Mouse (Mus musculus) heart, postnatal 10 days (tissue): ENCODE results near the gene Nyap1. TPM values are rescaled to one million over a fixed set of nuclear protein-coding genes. Genes with fewer than 3 reads are reported as not detected.

Experiments used
- DNase-seq, 2 experiments: peaks; one replicate each; pipeline ENCODE4 v3.0.0; 2021
- intact Hi-C: fragments of 180-260 bp; cut with DNase I; formaldehyde crosslinking; loops from one replicate; pipeline ENCODE4 v1.15.1; 2025
- total RNA-seq, 2 experiments: library from RNA; stranded (reverse); gene quantifications; 2 replicates each; pipeline ENCODE4 v1.2.3; 2021

The Nyap1 gene
- total RNA-seq, 2 experiments from 2014 or later = 1.6 to 1.7 TPM

GRCm38 (mm10) chr5:137713454-137713853 is 28.0 kb downstream of the Nyap1 start:
- DNase-seq = no peak
- intact Hi-C loops = no loop called here

GRCm38 (mm10) chr5:137706913-137707633 is 34.3 kb downstream of the Nyap1 start:
- peak; percentile 42 to 60 for DNase-seq
- intact Hi-C loops = no loop called here

- DNase-seq = no peak
- intact Hi-C loops = no loop called here
Measured at GRCm38 (mm10) chr5:137705242-137705641, 36.2 kb downstream of the Nyap1 start.

GRCm38 (mm10) chr5:137699850-137700249 is 41.6 kb downstream of the Nyap1 start:
- intact Hi-C loops = no loop called here
- no peak for DNase-seq

DNA sequence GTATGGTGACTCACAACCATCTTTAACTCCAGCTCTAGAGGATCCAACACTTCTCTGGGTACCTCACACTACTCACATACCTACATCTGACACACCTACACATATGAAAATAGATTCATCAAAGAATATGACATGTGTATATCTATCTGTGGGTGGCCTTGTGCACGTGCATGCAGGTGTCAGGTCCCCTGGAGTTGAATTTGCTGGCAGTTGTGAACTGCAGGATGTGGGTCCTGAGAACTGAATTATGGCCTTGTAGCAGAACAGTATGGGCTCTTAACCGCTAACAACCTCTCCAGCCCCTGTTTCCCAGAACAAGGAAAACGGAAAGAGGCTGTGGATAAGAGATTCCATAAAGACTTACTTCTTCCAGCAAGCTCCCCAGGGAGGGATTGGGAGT is 42.3 kb downstream of the Nyap1 start:
- intact Hi-C loops = no loop called here
- no peak for DNase-seq

DNA sequence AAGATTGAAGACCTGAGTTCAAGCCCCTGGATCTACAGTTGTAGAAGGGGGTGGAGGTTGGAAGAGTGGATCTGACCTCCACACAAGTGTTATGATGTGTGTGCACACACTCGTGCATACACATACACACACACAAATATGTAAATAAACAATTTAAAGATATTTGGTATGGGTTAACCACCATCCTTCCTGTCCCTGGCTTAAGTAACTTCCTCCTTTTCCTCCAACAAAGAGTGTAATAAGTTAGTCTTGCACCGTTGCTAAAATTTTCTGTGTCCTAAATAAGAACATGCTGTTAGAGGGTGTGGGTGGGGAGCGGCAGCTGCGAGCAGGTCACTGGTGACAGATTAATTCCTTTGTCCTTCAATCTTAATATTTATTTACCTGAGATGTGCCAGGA is 45.5 kb downstream of the Nyap1 start:
- DNase-seq = no peak
- intact Hi-C loops = loop anchor here (2.0 kb wide), 1 partner anchor 31 kb away; no protein-coding TSS in a partner anchor

DNA sequence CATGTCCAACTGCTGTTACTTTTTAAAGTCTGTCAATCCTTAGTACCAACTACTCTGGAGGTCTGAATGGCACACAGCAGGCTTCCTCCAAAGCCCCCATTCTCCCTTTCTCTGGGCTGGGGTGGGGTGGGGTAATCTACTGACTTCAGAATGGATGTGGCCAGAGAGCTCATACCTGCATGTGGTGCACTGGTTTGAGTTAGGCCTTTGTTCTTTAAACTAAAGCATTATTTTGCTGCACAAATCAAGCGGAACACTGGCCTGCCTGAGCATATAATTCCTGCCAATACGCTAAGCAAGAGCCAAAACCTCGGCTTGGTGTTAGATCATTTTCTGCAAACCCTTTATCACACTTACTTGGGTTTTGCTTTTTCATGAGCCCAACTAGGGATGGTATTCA is 46.6 kb downstream of the Nyap1 start:
- no peak for DNase-seq
- intact Hi-C loops = no loop called here

DNA sequence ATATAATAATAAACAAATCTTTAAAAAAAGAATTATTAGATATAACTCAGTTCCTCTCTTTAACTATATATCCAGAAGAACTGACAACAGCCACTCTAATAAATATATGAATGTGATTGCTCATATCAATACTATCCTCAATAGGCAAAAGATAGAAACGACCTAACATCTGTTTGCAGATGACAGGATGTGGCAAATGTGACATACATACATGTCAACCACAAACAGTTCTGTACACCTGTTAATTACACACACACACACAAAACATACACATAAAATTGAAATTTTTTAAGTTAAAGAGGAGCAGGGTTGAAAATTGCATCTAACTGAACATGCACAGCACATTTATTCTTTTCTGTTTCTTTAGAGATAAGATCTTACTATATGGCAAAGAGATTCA is 49.5 kb downstream of the Nyap1 start:
- intact Hi-C loops = no loop called here
- no peak for DNase-seq

GRCm38 (mm10) chr5:137690531-137690930 is 50.9 kb downstream of the Nyap1 start:
- no peak for DNase-seq
- intact Hi-C loops = no loop called here

DNA sequence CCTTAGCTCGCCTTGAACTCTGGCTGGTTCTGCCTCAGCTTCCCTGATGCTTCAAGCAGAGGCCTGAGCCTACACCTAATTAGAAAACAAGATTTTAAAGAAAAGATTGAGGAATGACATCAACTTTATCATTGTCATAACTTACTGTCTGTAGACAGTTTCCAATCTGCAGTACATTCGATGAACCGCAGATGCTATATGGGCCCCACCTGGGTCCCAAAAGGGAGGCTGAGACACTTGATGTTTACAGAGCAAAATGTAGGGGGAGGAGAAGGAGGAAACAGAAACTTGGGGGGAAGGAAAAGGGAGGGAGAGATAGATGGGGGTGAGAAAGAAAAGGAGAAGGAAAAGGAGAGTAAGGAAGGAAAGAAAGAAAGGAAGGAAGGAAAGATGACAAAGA is 51.4 kb downstream of the Nyap1 start:
- intact Hi-C loops = no loop called here
- DNase-seq = no peak

GRCm38 (mm10) chr5:137686127-137686790 is 55.1 kb downstream of the Nyap1 start:
- intact Hi-C loops = no loop called here
- DNase-seq = no peak

GRCm38 (mm10) chr5:137685653-137686052 is 55.8 kb downstream of the Nyap1 start:
- no peak for DNase-seq
- intact Hi-C loops = no loop called here

GRCm38 (mm10) chr5:137684294-137685123 is 56.9 kb downstream of the Nyap1 start, which contains the start of gene Agfg2:
Gene Agfg2 (minus strand): TSS chr5:137684726.
- intact Hi-C loops = no loop called here
- peak; percentile 98 for DNase-seq

DNA sequence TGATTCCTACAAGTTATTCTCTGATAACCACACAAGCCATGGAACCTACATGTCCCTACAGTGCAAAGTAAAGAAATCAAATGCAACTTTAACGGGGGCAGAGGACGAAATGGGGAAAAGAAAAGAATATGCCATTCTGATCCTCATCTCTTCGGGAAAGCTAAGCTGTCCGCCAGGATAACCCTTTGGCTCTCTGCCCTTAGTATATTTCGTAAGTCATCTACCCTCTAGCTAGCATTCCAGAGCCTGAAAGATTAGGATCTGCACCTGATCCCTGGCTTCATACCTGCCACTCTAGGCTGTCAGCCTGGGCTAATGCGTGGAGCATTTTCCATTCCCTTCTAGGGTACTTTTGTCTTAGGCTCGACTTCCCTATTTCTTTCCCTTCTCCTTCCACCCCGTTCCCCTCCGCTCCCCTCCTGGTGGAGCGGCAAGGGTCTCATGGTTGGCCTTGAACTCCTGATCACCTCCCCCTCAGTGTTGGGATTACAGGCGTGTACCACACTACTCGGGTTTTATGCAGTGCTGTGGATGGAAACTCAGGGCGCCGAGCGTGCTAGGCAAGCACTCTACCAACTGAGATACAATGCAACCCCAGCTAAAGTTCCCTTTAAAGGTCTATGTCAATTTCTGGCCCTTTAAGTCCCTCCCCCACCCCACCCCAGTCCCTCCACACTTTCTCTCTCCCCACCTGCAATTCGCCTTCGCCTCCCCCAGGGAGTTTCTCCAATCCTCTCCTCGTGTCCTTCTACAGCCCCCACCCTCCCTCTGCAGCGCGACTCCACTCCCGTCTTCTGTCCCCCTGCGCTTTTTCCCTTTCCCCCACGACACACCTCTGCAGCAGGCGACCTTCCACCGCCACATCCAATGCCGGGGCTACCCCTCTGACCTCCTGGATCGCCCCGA is 57.8 kb downstream of the Nyap1 start:
- intact Hi-C loops = no loop called here
- DNase-seq = peak in 1 of 2 experiments; percentile 34

GRCm38 (mm10) chr5:137682526-137682925 is 58.9 kb downstream of the Nyap1 start:
- intact Hi-C loops = no loop called here
- DNase-seq = no peak

Other genes starting within 250 kb of the Nyap1 start
- 10 to 100 TPM; 16.6 to 19.2 TPM for gene Pop7, start 239.1 kb downstream of the Nyap1 start, total RNA-seq
- gene Gigyf1, start 223.1 kb downstream of the Nyap1 start, total RNA-seq = 10 to 100 TPM; 29.6 to 33.8 TPM
- not detected for gene Epo, start 208.4 kb downstream of the Nyap1 start, total RNA-seq
- 100 to 1,000 TPM; 481 to 484 TPM for gene Gnb2, start 208.1 kb downstream of the Nyap1 start, total RNA-seq
- gene Actl6b, start 188.1 kb downstream of the Nyap1 start, total RNA-seq = not detected
- gene Tfr2, start 171.8 kb downstream of the Nyap1 start, total RNA-seq = not detected
- 10 to 100 TPM; 25.1 to 31.4 TPM for gene Mospd3, start 140.5 kb downstream of the Nyap1 start, total RNA-seq
- 100 to 1,000 TPM; 127 to 142 TPM for gene Pcolce, start 127.8 kb downstream of the Nyap1 start, total RNA-seq
- gene Fbxo24, start 112.6 kb downstream of the Nyap1 start, total RNA-seq = under 1 TPM; 0.20 to 0.29 TPM
- 10 to 100 TPM; 20.2 to 21.7 TPM for gene Lrch4, start 112.5 kb downstream of the Nyap1 start, total RNA-seq
- 1 to 10 TPM; 5.0 to 5.9 TPM for gene Gm20605, start 112.4 kb downstream of the Nyap1 start, total RNA-seq
- 1 to 10 TPM; 3.2 to 3.9 TPM for gene Sap25, start 100.3 kb downstream of the Nyap1 start, total RNA-seq
- under 1 TPM; 0.24 to 0.35 TPM for gene Irs3, start 95.9 kb downstream of the Nyap1 start, total RNA-seq
- 10 to 100 TPM; 11.8 to 14.0 TPM for gene Agfg2, start 56.9 kb downstream of the Nyap1 start, total RNA-seq
- 100 to 1,000 TPM; 279 to 287 TPM for gene Tsc22d4, start 4.1 kb upstream of the Nyap1 start, total RNA-seq
- 10 to 100 TPM; 13.4 to 17.4 TPM for gene Ppp1r35, start 37.2 kb upstream of the Nyap1 start, total RNA-seq
- 10 to 100 TPM; 26.2 to 41.3 TPM for gene Mepce, start 46.0 kb upstream of the Nyap1 start, total RNA-seq
- gene Zcwpw1, start 46.2 kb upstream of the Nyap1 start, total RNA-seq = 1 to 10 TPM; 2.8 to 3.1 TPM
- gene Pilra, start 94.7 kb upstream of the Nyap1 start, total RNA-seq = 1 to 10 TPM; 1.1 to 1.8 TPM
- under 1 TPM; 0.74 to 0.84 TPM for gene Pilrb1, start 116.5 kb upstream of the Nyap1 start, total RNA-seq
- under 1 TPM; 0.17 to 0.26 TPM for gene Pilrb2, start 130.2 kb upstream of the Nyap1 start, total RNA-seq
- under 1 TPM; 0.17 to 0.22 TPM for gene Cyp3a13, start 180.0 kb upstream of the Nyap1 start, total RNA-seq
- under 1 TPM; 0.34 to 0.37 TPM for gene Gjc3, start 221.5 kb upstream of the Nyap1 start, total RNA-seq
- not detected for gene Azgp1, start 239.9 kb upstream of the Nyap1 start, total RNA-seq